Mouse (Mus musculus) lung, adult 10 weeks (tissue): ENCODE measurements around the gene Wnt10b. TPM values are rescaled to one million over a fixed set of nuclear protein-coding genes. Genes with fewer than 3 reads are reported as not detected.

Experiments
- polyA plus RNA-seq: library from polyadenylated mRNA; stranded (reverse); fragments of 350-450 nt; fragmentation: Illumina TruSeq; extraction: RNeasy Lipid Tissue Mini Kit (QIAGEN cat#74804); gene quantifications from one replicate; pipeline ENCODE4 v1.2.3, GENCODE M21; 2014; ENCODE audit warnings: low read depth, low replicate concordance; ENCODE audit not compliant: insufficient read depth

The Wnt10b gene
- polyA plus RNA-seq = 4.1 TPM

DNA sequence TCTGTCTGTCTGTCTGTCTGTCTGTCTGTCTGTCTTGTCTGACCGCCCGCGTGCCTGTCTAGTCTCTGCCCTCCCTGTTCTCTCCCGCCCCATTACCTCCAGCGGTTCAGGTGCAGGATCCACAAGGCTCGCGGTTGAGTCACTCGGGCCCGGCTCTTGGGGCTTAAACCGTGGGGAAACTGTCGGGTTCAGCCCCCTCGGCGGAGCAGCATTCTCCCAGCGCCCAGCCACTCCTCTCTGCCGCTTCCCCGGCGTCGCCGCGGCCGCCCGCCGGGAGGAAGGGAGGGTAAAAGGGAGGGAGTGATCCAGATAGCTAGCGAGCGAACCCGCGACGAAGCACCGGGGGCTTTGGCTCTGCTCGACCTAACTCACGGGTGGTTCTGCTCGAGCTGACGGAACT lies at the start of gene Wnt10b:
Gene Wnt10b, minus strand, starts transcription at position 389 of the 400 bp plus-strand sequence.

DNA sequence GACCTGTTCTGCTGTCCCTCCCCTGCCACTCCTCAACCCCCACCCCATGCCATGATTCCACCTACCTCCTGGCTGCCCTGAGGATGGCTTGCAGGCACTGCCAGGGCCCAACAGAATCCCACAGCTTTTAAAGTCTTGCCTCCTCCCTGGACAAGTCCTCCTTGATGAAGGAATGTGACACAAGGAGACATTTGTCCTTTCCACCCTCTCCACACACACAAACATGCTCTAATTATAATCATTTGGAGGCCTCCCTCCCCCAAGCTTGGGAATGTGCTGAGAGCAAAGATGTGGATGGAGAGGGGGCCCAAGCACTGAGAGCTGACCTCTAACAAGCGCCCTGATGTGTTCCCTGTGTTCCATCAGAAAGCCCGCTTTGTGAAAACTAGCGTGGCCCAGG lies 31.4 kb upstream of the Wnt10b start, which contains the start of gene Ddn:
Gene Ddn, minus strand, starts transcription at position 101 of the 400 bp plus-strand sequence.

DNA sequence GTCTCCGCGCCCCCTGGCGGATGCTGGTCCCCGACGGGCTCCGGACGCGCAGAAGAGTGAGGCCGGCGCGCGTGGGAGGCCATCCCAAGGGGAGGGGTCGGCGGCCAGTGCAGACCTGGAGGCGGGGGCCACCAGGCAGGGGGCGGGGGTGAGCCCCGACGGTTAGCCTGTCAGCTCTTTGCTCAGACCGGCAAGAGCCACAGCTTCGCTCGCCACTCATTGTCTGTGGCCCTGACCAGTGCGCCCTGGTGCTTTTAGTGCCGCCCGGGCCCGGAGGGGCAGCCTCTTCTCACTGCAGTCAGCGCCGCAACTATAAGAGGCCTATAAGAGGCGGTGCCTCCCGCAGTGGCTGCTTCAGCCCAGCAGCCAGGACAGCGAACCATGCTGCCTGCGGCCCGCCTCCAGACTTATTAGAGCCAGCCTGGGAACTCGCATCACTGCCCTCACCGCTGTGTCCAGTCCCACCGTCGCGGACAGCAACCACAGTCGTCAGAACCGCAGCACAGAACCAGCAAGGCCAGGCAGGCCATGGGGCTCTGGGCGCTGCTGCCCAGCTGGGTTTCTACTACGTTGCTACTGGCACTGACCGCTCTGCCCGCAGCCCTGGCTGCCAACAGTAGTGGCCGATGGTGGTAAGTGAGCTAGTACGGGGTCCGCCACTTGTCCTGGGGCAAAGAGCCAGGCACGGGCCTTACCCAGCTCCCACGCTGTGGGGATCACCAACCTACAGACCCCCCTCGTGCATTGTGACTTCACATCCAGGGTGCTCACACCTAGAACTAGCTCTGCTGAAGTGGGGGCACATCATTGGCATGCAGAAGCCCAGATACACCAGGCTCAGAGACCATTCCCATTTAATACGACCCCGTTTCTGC lies 11.9 kb upstream of the Wnt10b start, which contains the start of gene Wnt1:
Gene Wnt1, plus strand, starts transcription at position 197 of the 875 bp plus-strand sequence.

DNA sequence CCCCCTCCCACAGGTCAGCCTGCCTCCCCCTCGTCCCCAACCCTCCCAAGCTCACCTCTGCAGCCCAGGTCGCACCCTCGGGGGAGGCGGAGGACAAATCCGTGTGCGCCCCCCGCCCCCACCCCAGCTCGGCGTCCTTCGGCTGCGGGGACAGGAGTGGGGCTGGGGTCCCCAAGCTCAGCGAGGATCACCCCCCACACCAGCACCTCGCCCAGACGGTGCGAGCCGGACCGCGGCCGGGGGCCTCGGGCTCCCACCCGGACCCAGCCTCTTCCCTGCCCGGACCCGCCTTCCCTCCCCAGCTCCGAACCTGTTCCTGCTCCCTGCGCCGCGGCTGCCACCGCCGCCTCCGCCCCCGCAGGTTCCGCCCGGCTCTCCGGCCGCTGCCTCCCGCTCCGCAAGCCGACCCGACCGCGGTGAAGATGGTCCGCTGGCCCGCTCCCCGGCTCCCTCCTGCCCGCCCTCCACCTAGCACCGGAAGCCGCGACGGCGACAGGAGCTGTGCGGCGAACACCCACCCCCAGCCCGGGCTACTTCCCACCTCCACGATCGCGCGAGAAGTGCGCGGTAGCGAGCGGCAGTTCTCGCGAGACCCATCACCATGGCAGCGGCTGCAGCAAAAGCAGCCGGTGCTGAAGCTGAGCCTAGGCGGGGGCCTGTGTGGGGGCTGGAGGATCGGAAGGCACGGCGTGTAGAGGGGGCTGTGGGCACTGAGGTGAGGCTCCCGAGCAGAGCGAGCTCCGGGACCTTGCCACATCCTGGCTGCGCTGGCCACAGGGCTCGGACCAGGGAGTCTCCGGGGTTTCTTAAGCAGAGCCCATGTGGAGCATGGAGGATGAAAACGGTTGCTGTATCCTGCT lies 15.1 kb downstream of the Wnt10b start, which contains the start of gene Arf3:
Gene Arf3, minus strand, starts transcription at position 545 of the 860 bp plus-strand sequence.

DNA sequence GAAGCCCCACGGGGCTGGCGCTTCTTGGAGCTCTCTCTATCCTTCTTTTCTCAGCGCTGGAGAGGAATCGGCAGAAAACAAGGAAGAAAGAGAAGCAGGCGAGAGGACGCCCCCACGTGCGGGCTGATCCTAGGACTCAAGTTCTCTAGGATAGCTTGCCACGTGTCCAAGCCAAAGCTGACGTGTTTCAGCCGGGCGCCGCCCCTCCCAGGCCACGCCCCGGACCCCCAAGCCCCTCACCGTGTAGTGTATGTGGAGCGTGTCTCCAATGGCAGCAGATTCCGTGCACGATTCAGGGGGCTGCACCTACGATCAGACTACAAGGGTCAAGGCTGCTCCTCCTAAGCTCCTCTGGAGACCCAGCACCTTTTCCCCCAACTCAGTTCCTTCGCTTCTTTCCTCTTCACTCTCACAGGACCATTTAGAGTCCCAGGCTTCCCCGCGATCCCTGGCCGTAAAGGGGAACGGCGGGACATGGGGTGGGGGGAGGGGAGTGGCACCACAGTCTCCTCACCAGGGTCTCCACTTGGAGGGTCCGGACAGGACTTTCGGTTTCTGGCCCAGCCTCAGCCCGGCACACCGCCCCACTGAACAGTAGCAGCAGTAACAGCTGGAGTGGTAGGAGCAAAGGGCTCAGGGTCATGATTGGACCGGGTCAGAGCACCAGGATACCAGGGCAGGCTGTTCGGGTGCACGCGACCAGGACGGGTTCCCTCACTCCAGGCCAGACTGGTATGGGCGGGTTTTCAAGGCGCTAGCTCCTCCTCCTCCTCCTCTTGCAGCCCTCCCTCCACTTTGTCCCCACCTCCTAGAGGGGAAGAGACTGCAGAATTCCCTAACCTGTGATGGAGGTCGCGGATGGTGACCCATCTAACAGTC lies 50.3 kb downstream of the Wnt10b start, which contains the start of gene Fkbp11:
Gene Fkbp11, minus strand, starts transcription at position 756 of the 879 bp plus-strand sequence.

Other genes with a start within 250 kb of the Wnt10b start
- 30.1 TPM for gene Kansl2, start 243.9 kb downstream of the Wnt10b start, polyA plus RNA-seq
- 16.8 TPM for gene Ccnt1, start 207.2 kb downstream of the Wnt10b start, polyA plus RNA-seq
- 0.54 TPM for gene 4930415O20Rik, start 207.1 kb downstream of the Wnt10b start, polyA plus RNA-seq
- 17.4 TPM for gene Adcy6, start 168.1 kb downstream of the Wnt10b start, polyA plus RNA-seq
- gene Cacnb3, start 147.3 kb downstream of the Wnt10b start, polyA plus RNA-seq = 9.1 TPM
- gene Ddx23, start 115.3 kb downstream of the Wnt10b start, polyA plus RNA-seq = 30.9 TPM
- gene Rnd1, start 100.7 kb downstream of the Wnt10b start, polyA plus RNA-seq = 7.5 TPM
- gene Ccdc65, start 69.9 kb downstream of the Wnt10b start, polyA plus RNA-seq = 5.9 TPM
- 13.6 TPM for gene Fkbp11, start 50.0 kb downstream of the Wnt10b start, polyA plus RNA-seq
- 49.4 TPM for gene Arf3, start 14.9 kb downstream of the Wnt10b start, polyA plus RNA-seq
- gene Wnt1, start 11.7 kb upstream of the Wnt10b start, polyA plus RNA-seq = not detected
- not detected for gene Ddn, start 31.3 kb upstream of the Wnt10b start, polyA plus RNA-seq
- 69.5 TPM for gene Prkag1, start 53.4 kb upstream of the Wnt10b start, polyA plus RNA-seq
- 9.1 TPM for gene Kmt2d, start 93.1 kb upstream of the Wnt10b start, polyA plus RNA-seq
- gene Rhebl1, start 116.4 kb upstream of the Wnt10b start, polyA plus RNA-seq = 6.3 TPM
- gene Dhh, start 120.4 kb upstream of the Wnt10b start, polyA plus RNA-seq = 0.99 TPM
- gene Lmbr1l, start 140.1 kb upstream of the Wnt10b start, polyA plus RNA-seq = 16.5 TPM
- gene Tuba1b, start 156.4 kb upstream of the Wnt10b start, polyA plus RNA-seq = 632 TPM
- not detected for gene Gm49450, start 175.4 kb upstream of the Wnt10b start, polyA plus RNA-seq
- 607 TPM for gene Tuba1a, start 175.6 kb upstream of the Wnt10b start, polyA plus RNA-seq